In genomic region chr8:36363291-36363690, GRCm38 (mm10) we compare ENCODE assay signal across 19 mouse cellular contexts.
DNase-seq lines count a peak whose midpoint lies in the region; ATAC-seq and TF ChIP-seq lines count a peak whose summit lies in the region.
"Had no signal": no experiment of that assay in that cellular context is flagged by ENCODE, and none has a peak within 500 bp of the region (broad histone marks: within the 10 kb centered on the region; RNA-seq: fewer than 3 reads in every experiment).

No protein-coding gene starts in this region.

- WGBS in forebrain, embryonic 15.5 days = 51% methylated on average over 9 of the region's 9 CpGs
- WGBS in forebrain, embryonic 10.5 days = 88% methylated on average over 9 of the region's 9 CpGs
- WGBS in kidney, adult 2 months = 69% methylated on average over 9 of the region's 9 CpGs
- WGBS in kidney, embryonic 14.5 days = 75% methylated on average over 9 of the region's 9 CpGs

- peaks cover 23% of the 10 kb centered on the region for H3K4me1 ChIP-seq in forebrain, embryonic 15.5 days
- H3K4me1 ChIP-seq in forebrain, embryonic 10.5 days = no peaks in the 10 kb centered on the region
- no peaks in the 10 kb centered on the region for H3K4me1 ChIP-seq in kidney, adult 2 months (ENCODE audit: control insufficient read depth, insufficient read depth, low read length)
- no peaks in the 10 kb centered on the region for H3K4me1 ChIP-seq in kidney, embryonic 14.5 days (ENCODE audit: control insufficient read depth, insufficient read depth, low read length)
- H3K4me1 ChIP-seq: embryonic facial prominence, embryonic 10.5 days; limb, embryonic 10.5 days; liver, embryonic 15.5 days; megakaryocyte, embryonic 14.5 days; neural tube, embryonic 15.5 days had no signal

- H3K27ac ChIP-seq in forebrain, embryonic 15.5 days (replicated peaks) = peak overlapping the region; percentile 68; the same call in 1 of the 2 replicates
- no peak overlapping the region for H3K27ac ChIP-seq in forebrain, embryonic 10.5 days
- H3K27ac ChIP-seq in kidney, adult 2 months (ENCODE audit: insufficient read depth, low read depth, low read length) = no peak overlapping the region
- H3K27ac ChIP-seq in kidney, embryonic 14.5 days (ENCODE audit: low read depth, low read length) = no peak overlapping the region
- H3K27ac ChIP-seq: embryonic facial prominence, embryonic 10.5 days; layer of hippocampus, adult 2 months; limb, embryonic 10.5 days; liver, embryonic 15.5 days; neural tube, embryonic 15.5 days had no signal

- no peak overlapping the region for H3K4me3 ChIP-seq in forebrain, embryonic 15.5 days
- no peak overlapping the region for H3K4me3 ChIP-seq in forebrain, embryonic 10.5 days
- no peak overlapping the region for H3K4me3 ChIP-seq in kidney, adult 2 months (ENCODE audit: insufficient read depth, low read depth, low read length)
- H3K4me3 ChIP-seq in kidney, embryonic 14.5 days (ENCODE audit: low read length) = no peak overlapping the region
- H3K4me3 ChIP-seq: embryonic facial prominence, embryonic 10.5 days; erythroblast, embryonic 14.5 days; layer of hippocampus, adult 2 months; limb, embryonic 10.5 days; liver, embryonic 15.5 days; megakaryocyte, embryonic 14.5 days; neural tube, embryonic 15.5 days had no signal

- DNase-seq in forebrain, embryonic 10.5 days (ENCODE audit: extremely low spot score, low spot score) = no peak
- DNase-seq in kidney, adult 2 months = peak; percentile 25
- peak; percentile 53 for DNase-seq in ovary, adult 18-20 months (ENCODE audit: low spot score)
- no peak for DNase-seq in ovary, postnatal 10 days (ENCODE audit: low spot score)
- DNase-seq in skeletal muscle tissue, adult 2 months (ENCODE audit: low read depth, low spot score) = peak; percentile 7
- DNase-seq in urinary bladder, postnatal 36 days (ENCODE audit: low spot score in 2 of 2) = no peak
- DNase-seq: cerebellum, postnatal 36 days; thymus, postnatal 4 days had no signal

- no peaks in the 10 kb centered on the region for H3K9me3 ChIP-seq in forebrain, embryonic 15.5 days
- no peaks in the 10 kb centered on the region for H3K9me3 ChIP-seq in forebrain, embryonic 10.5 days
- H3K9me3 ChIP-seq in kidney, embryonic 14.5 days (ENCODE audit: control insufficient read depth, low read length) = no peaks in the 10 kb centered on the region
- H3K9me3 ChIP-seq: embryonic facial prominence, embryonic 10.5 days; limb, embryonic 10.5 days; liver, embryonic 15.5 days; megakaryocyte, embryonic 14.5 days; neural tube, embryonic 15.5 days had no signal

- no peaks in the 10 kb centered on the region for H3K36me3 ChIP-seq in forebrain, embryonic 15.5 days
- H3K36me3 ChIP-seq in forebrain, embryonic 10.5 days (replicated peaks) = no peaks in the 10 kb centered on the region
- no peaks in the 10 kb centered on the region for H3K36me3 ChIP-seq in kidney, adult 2 months (ENCODE audit: control insufficient read depth, insufficient read depth, low read length)
- H3K36me3 ChIP-seq in kidney, embryonic 14.5 days (ENCODE audit: control insufficient read depth, insufficient read depth, low read length) = no peaks in the 10 kb centered on the region
- H3K36me3 ChIP-seq: embryonic facial prominence, embryonic 10.5 days; limb, embryonic 10.5 days; liver, embryonic 15.5 days; neural tube, embryonic 15.5 days had no signal

- no peak overlapping the region for H3K9ac ChIP-seq in forebrain, embryonic 15.5 days (replicated peaks)
- H3K9ac ChIP-seq in kidney, embryonic 14.5 days (ENCODE audit: low read depth, low read length) = no peak overlapping the region
- H3K9ac ChIP-seq: liver, embryonic 15.5 days; neural tube, embryonic 15.5 days had no signal

- no peak for TF ChIP-seq POLR2A in kidney, adult 2 months (IDR thresholded peaks at IDR 0.05; ENCODE audit: low read depth, low read length)

- H3K27me3 ChIP-seq in forebrain, embryonic 15.5 days = no peaks in the 10 kb centered on the region
- no peaks in the 10 kb centered on the region for H3K27me3 ChIP-seq in forebrain, embryonic 10.5 days (ENCODE audit: poor library complexity, severe bottlenecking)
- no peaks in the 10 kb centered on the region for H3K27me3 ChIP-seq in kidney, adult 2 months (replicated peaks; ENCODE audit: control insufficient read depth, insufficient read depth, low read length)
- no peaks in the 10 kb centered on the region for H3K27me3 ChIP-seq in kidney, embryonic 14.5 days (ENCODE audit: control insufficient read depth, insufficient read depth, low read length)
- H3K27me3 ChIP-seq: liver, embryonic 15.5 days; neural tube, embryonic 15.5 days; Patski had no signal

- H3K4me2 ChIP-seq in forebrain, embryonic 15.5 days (replicated peaks) = no peak overlapping the region
- H3K4me2 ChIP-seq in kidney, embryonic 14.5 days (replicated peaks; ENCODE audit: low read depth, low read length) = no peak overlapping the region
- H3K4me2 ChIP-seq: liver, embryonic 15.5 days; neural tube, embryonic 15.5 days had no signal

- TF ChIP-seq CTCF in kidney, adult 2 months (conservative IDR thresholded peaks at IDR 0.05; ENCODE audit: insufficient read depth, insufficient read length, low read depth, low read length) = no peak

- no peak for ATAC-seq in forebrain, embryonic 15.5 days (replicated peaks)
- ATAC-seq in kidney, embryonic 14.5 days (ENCODE audit: low FRiP score, low TSS enrichment) = no peak
- ATAC-seq: inflammation-experienced regulatory T-cells, adult 6 months; Patski had no signal

Comparison
In these comparisons a context has a peak if more than half of its experiments do, and no peak if none do; other contexts are left out.
1. DNase-seq: peak in kidney, adult 2 months (single experiment), ovary, adult 18-20 months (single experiment) and skeletal muscle tissue, adult 2 months (single experiment); none in forebrain, embryonic 10.5 days (single experiment), ovary, postnatal 10 days (single experiment) and urinary bladder, postnatal 36 days (0 of 2).